Mouse (Mus musculus): ENCODE data around the gene Hps4. TPM values are rescaled to one million over a fixed set of nuclear protein-coding genes. Genes with fewer than 3 reads are reported as not detected.

Gene Hps4
- polyA plus RNA-seq, 1 experiment from 2014 or later = 18.9 TPM

DNA sequence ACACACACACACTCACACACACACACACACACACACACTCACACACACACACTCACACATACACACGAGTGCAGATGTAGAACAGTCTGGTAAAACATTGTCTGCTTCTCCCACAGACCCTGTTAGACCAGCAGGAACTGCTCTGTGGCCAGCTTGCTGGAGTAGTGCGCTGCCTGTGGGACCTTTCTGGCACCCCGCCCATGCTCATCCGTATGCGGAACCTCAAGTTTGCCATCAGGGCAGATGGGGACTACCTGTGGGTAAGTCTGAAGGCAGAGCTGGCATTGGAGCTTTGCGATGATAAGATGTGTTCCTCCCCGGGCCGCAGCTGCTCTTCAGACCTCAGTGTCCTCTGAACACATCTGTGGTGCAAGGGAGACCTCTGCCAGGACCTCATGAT lies 6.3 kb downstream of the Hps4 start:
- Histone ChIP-seq H3K4me1 (ENCODE audit: control insufficient read depth, insufficient read depth, low read length) (no peaks in the 10 kb centered on the region), H3K4me2 (ENCODE audit: low read depth, low read length) (no peak overlapping the region), H3K9ac (ENCODE audit: low read length) (no peak overlapping the region), H3K27ac (ENCODE audit: low read length) (no peak overlapping the region), H3K27me3 (ENCODE audit: control insufficient read depth, insufficient read depth, low read length) (no peaks in the 10 kb centered on the region), H3K36me3 (ENCODE audit: control insufficient read depth, insufficient read depth) (peaks cover 15% of the 10 kb centered on the region), H3K9me3 (replicated peaks; ENCODE audit: control insufficient read depth, low read length) (no peaks in the 10 kb centered on the region), H3K4me3 (ENCODE audit: low read length) (no peak overlapping the region)
- WGBS = 89% methylated on average over 8 of the region's 8 CpGs
- ATAC-seq (replicated peaks; ENCODE audit: extremely low read depth, insufficient read depth, low FRiP score) = no peak

DNA sequence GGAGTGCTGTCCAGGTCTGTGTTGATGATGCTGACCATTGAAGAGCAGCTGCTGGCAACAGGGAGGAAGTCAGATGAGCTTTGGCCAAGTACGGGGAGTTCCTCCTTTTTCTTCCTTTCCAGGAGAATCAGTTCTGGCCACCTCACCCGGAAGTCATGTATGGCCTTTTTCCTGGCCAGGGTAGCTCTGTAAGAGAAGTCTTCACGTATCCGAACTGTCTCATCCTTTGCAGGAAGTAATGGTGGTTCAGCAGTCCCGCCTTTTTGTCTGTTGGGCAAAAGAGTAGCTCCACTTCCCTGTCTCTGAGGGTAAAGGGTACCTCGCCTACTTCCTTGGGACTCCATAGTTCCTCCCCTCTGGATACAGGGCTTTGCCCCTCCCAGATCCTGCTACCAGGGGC lies 12.6 kb downstream of the Hps4 start:
- Histone ChIP-seq H3K9me3 (replicated peaks; ENCODE audit: control insufficient read depth, low read length) (no peaks in the 10 kb centered on the region), H3K36me3 (ENCODE audit: control insufficient read depth, insufficient read depth) (0 out of 2 replicates have a peak, but pooled peaks cover 6% of the 10 kb centered on the region), H3K4me3 (ENCODE audit: low read length) (no peak overlapping the region), H3K9ac (ENCODE audit: low read length) (no peak overlapping the region), H3K27ac (ENCODE audit: low read length) (no peak overlapping the region), H3K4me2 (ENCODE audit: low read depth, low read length) (no peak overlapping the region), H3K27me3 (ENCODE audit: control insufficient read depth, insufficient read depth, low read length) (no peaks in the 10 kb centered on the region), H3K4me1 (ENCODE audit: control insufficient read depth, insufficient read depth, low read length) (0 out of 2 replicates have a peak, but pooled peaks cover 5% of the 10 kb centered on the region)
- no peak for ATAC-seq (replicated peaks; ENCODE audit: extremely low read depth, insufficient read depth, low FRiP score)
- WGBS = 83% methylated on average over 6 of the region's 6 CpGs

DNA sequence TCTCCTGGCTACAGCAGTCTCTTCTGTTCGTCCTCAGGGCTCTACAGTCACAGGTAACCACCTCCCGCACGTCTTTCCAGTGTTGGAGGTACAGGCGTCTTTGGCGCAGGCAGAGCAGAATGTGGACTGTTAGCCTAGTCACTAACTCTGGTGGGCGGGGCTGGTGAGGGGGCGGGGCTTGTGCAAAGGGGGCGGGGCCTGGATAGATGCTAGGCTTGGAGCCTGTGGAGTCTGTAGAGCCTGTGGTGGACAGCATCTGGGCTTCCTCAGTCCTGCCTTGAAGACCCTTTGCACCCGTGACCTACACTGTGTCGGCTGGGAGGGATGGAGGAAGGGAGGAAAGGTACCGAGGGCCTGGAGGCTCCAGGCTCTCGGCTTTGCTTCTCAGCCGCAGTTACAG lies 13.0 kb downstream of the Hps4 start, which contains the start of gene Gm6583:
Gm6583 (minus strand) TSS at position 124 of the 400 bp plus-strand sequence.
- Histone ChIP-seq H3K27ac (ENCODE audit: low read length) (no peak within 1 kb of the TSS), H3K4me2 (ENCODE audit: low read depth, low read length) (no peak within 1 kb of the TSS), H3K9me3 (replicated peaks; ENCODE audit: control insufficient read depth, low read length) (no peaks in the 10 kb centered on the region), H3K36me3 (ENCODE audit: control insufficient read depth, insufficient read depth) (0 out of 2 replicates have a peak, but pooled peaks cover 6% of the 10 kb centered on the region), H3K4me3 (ENCODE audit: low read length) (no peak within 1 kb of the TSS), H3K9ac (ENCODE audit: low read length) (no peak within 1 kb of the TSS), H3K27me3 (ENCODE audit: control insufficient read depth, insufficient read depth, low read length) (no peaks in the 10 kb centered on the region), H3K4me1 (ENCODE audit: control insufficient read depth, insufficient read depth, low read length) (0 out of 2 replicates have a peak, but pooled peaks cover 5% of the 10 kb centered on the region)
- 55% methylated on average over 13 of the region's 13 CpGs for WGBS
- ATAC-seq (replicated peaks; ENCODE audit: extremely low read depth, insufficient read depth, low FRiP score) = no peak

- no peaks in the 10 kb centered on the region for H3K27me3 ChIP-seq (ENCODE audit: control insufficient read depth, insufficient read depth, low read length)
- no peaks in the 10 kb centered on the region for H3K9me3 ChIP-seq (replicated peaks; ENCODE audit: control insufficient read depth, low read length)
- 80% methylated on average over 9 of the region's 9 CpGs for whole genome bisulfite sequencing
- no peak overlapping the region for H3K27ac ChIP-seq (ENCODE audit: low read length)
- H3K36me3 ChIP-seq (ENCODE audit: control insufficient read depth, insufficient read depth) = 0 out of 2 replicates have a peak, but pooled peaks cover 6% of the 10 kb centered on the region
- 0 out of 2 replicates have a peak, but pooled peaks cover 5% of the 10 kb centered on the region for H3K4me1 ChIP-seq (ENCODE audit: control insufficient read depth, insufficient read depth, low read length)
- H3K4me3 ChIP-seq (ENCODE audit: low read length) = no peak overlapping the region
- H3K4me2 ChIP-seq (ENCODE audit: low read depth, low read length) = no peak overlapping the region
- H3K9ac ChIP-seq (ENCODE audit: low read length) = no peak overlapping the region
- no peak for ATAC-seq (replicated peaks; ENCODE audit: extremely low read depth, insufficient read depth, low FRiP score)
Observed at GRCm38 (mm10) chr5:112356322-112356721, 13.4 kb downstream of the Hps4 start.

GRCm38 (mm10) chr5:112359520-112359919 lies 16.6 kb downstream of the Hps4 start:
- ATAC-seq (replicated peaks; ENCODE audit: extremely low read depth, insufficient read depth, low FRiP score) = no peak

DNA sequence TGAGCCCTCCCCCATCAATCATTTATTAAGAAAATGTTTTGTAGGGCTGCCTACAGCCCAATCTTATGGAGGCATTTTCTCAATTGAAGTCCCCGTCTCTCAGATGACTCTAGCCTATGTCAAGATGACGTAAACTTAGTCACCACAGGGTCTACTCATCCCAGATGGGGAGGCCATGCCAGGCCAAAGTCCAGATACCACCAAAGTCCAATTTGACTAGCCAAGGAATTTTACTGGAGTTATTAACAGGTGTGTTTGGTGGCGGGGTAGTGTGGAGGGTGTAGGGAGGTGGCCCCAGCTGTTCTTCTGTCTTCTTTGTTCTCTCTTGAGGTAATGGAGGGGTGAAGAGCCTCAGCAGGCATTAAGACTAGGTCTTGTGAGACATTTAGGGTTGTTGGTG lies 17.2 kb downstream of the Hps4 start:
- no peak overlapping the region for H3K4me2 ChIP-seq (ENCODE audit: low read depth, low read length)
- peaks cover 9% of the 10 kb centered on the region for H3K36me3 ChIP-seq (ENCODE audit: control insufficient read depth, insufficient read depth)
- no peak overlapping the region for H3K27ac ChIP-seq (ENCODE audit: low read length)
- H3K27me3 ChIP-seq (ENCODE audit: control insufficient read depth, insufficient read depth, low read length) = no peaks in the 10 kb centered on the region
- ATAC-seq (replicated peaks; ENCODE audit: extremely low read depth, insufficient read depth, low FRiP score) = no peak
- 0 out of 2 replicates have a peak, but pooled peaks cover 5% of the 10 kb centered on the region for H3K4me1 ChIP-seq (ENCODE audit: control insufficient read depth, insufficient read depth, low read length)
- H3K9ac ChIP-seq (ENCODE audit: low read length) = no peak overlapping the region
- H3K9me3 ChIP-seq (replicated peaks; ENCODE audit: control insufficient read depth, low read length) = no peaks in the 10 kb centered on the region; the same call in 1 of the 2 replicates
- WGBS = 86% methylated on average over 3 of the region's 3 CpGs
- H3K4me3 ChIP-seq (ENCODE audit: low read length) = no peak overlapping the region

More at GRCm38 (mm10) chr5:112359520-112359919, 16.6 kb downstream of the Hps4 start:
- no peak overlapping the region for H3K4me2 ChIP-seq (ENCODE audit: low read depth, low read length)
- H3K9ac ChIP-seq (ENCODE audit: low read length) = no peak overlapping the region
- no peaks in the 10 kb centered on the region for H3K27me3 ChIP-seq (ENCODE audit: control insufficient read depth, insufficient read depth, low read length)
- no peak overlapping the region for H3K27ac ChIP-seq (ENCODE audit: low read length)
- WGBS = 50% methylated on average over 4 of the region's 4 CpGs
- H3K9me3 ChIP-seq (replicated peaks; ENCODE audit: control insufficient read depth, low read length) = no peaks in the 10 kb centered on the region; the same call in 1 of the 2 replicates
- peaks cover 10% of the 10 kb centered on the region for H3K36me3 ChIP-seq (ENCODE audit: control insufficient read depth, insufficient read depth)
- H3K4me1 ChIP-seq (ENCODE audit: control insufficient read depth, insufficient read depth, low read length) = 0 out of 2 replicates have a peak, but pooled peaks cover 5% of the 10 kb centered on the region
- no peak overlapping the region for H3K4me3 ChIP-seq (ENCODE audit: low read length)

- 0 out of 2 replicates have a peak, but pooled peaks cover 3% of the 10 kb centered on the region for H3K4me1 ChIP-seq (ENCODE audit: control insufficient read depth, insufficient read depth, low read length)
- 76% methylated on average over 10 of the region's 10 CpGs for WGBS
- H3K27me3 ChIP-seq (ENCODE audit: control insufficient read depth, insufficient read depth, low read length) = no peaks in the 10 kb centered on the region
- no peak overlapping the region for H3K27ac ChIP-seq (ENCODE audit: low read length)
- H3K36me3 ChIP-seq (ENCODE audit: control insufficient read depth, insufficient read depth) = peaks cover 14% of the 10 kb centered on the region
- no peaks in the 10 kb centered on the region; the same call in 1 of the 2 replicates for H3K9me3 ChIP-seq (replicated peaks; ENCODE audit: control insufficient read depth, low read length)
- H3K4me2 ChIP-seq (ENCODE audit: low read depth, low read length) = no peak overlapping the region
- ATAC-seq (replicated peaks; ENCODE audit: extremely low read depth, insufficient read depth, low FRiP score) = 0 out of 2 replicates have a peak, but pooled peaks have one; percentile 28
- H3K9ac ChIP-seq (ENCODE audit: low read length) = no peak overlapping the region
- H3K4me3 ChIP-seq (ENCODE audit: low read length) = no peak overlapping the region
Observed at GRCm38 (mm10) chr5:112364184-112364797, 21.4 kb downstream of the Hps4 start.

DNA sequence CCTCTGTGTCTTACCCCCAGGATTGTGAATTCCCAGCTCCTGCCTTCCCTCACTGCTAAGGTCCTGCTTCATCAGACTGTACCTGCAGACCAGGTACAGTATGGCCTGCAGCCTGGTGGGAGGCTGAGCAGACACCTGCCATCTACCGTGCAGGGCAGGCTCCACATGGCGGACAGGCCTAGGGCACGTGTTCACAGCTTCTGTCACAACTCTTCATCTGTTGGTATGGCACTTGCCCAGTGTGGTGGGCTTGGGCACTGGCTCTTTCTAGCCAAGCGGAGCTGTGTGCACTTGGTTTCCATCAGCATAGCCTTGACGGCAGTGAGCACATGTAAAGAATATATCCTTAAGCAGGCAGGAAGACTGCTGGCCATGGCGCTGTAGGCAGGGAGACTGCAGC lies 24.0 kb downstream of the Hps4 start:
- Histone ChIP-seq H3K9ac (ENCODE audit: low read length) (no peak overlapping the region), H3K9me3 (replicated peaks; ENCODE audit: control insufficient read depth, low read length) (no peaks in the 10 kb centered on the region; the same call in 1 of the 2 replicates), H3K36me3 (ENCODE audit: control insufficient read depth, insufficient read depth) (peaks cover 21% of the 10 kb centered on the region), H3K4me1 (ENCODE audit: control insufficient read depth, insufficient read depth, low read length) (no peaks in the 10 kb centered on the region), H3K27me3 (ENCODE audit: control insufficient read depth, insufficient read depth, low read length) (no peaks in the 10 kb centered on the region), H3K4me2 (ENCODE audit: low read depth, low read length) (no peak overlapping the region), H3K4me3 (ENCODE audit: low read length) (no peak overlapping the region), H3K27ac (ENCODE audit: low read length) (no peak overlapping the region)
- 93% methylated on average over 6 of the region's 6 CpGs for WGBS
- no peak for ATAC-seq (replicated peaks; ENCODE audit: extremely low read depth, insufficient read depth, low FRiP score)

DNA sequence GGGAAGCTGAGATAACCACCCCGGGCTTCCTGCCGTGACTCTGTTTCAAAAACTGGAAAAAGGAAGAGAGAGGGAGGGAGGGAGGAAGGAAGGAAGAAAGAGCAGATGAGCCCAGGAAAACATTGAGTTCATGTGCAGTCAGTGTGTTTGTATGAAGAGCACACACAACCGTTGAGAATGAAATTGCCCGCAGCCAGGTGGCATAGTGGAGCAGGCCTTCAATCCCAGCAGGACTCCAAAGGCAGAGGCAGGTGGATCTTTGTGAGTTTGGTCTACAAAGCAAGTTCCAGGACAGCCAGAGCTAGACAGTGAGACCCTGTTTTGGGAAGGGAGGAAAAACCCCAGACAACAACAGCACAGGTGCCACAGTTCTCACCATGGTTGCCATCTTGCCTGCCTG lies 24.5 kb downstream of the Hps4 start:
- no peaks in the 10 kb centered on the region for H3K9me3 ChIP-seq (replicated peaks; ENCODE audit: control insufficient read depth, low read length)
- no peak for ATAC-seq (replicated peaks; ENCODE audit: extremely low read depth, insufficient read depth, low FRiP score)
- peaks cover 25% of the 10 kb centered on the region for H3K36me3 ChIP-seq (ENCODE audit: control insufficient read depth, insufficient read depth)
- 84% methylated on average over 4 of the region's 4 CpGs for WGBS
- no peaks in the 10 kb centered on the region for H3K4me1 ChIP-seq (ENCODE audit: control insufficient read depth, insufficient read depth, low read length)
- H3K4me2 ChIP-seq (ENCODE audit: low read depth, low read length) = no peak overlapping the region
- no peak overlapping the region for H3K4me3 ChIP-seq (ENCODE audit: low read length)
- H3K9ac ChIP-seq (ENCODE audit: low read length) = no peak overlapping the region
- H3K27ac ChIP-seq (ENCODE audit: low read length) = no peak overlapping the region
- H3K27me3 ChIP-seq (ENCODE audit: control insufficient read depth, insufficient read depth, low read length) = no peaks in the 10 kb centered on the region
